Mouse (Mus musculus) heart, embryonic 13.5 days (tissue): ENCODE results near the gene Scyl1. TPM values are rescaled to one million over a fixed set of nuclear protein-coding genes. Genes with fewer than 3 reads are reported as not detected.
A peak's percentile ranks its signal among the peaks of the same experiment; 100 is the strongest.

ENCODE experiments used
- ATAC-seq: fragments of 200-750 bp; cut with Nextera tagmentation; 2 replicates; pipeline ENCODE4 v1.8.0; 2017; ENCODE audit warnings: moderate TSS enrichment; ENCODE audit not compliant: insufficient number of reproducible peaks, low FRiP score, low TSS enrichment; ENCODE audit errors: extremely low read depth
- H3K27ac ChIP-seq: fragments of 300-500 bp; sonication (generic); replicated peaks from 2 replicates; pipeline ENCODE4 v1.5.1; 2015; ENCODE audit warnings: moderate library complexity, mild to moderate bottlenecking, inconsistent platforms
- H3K27me3 ChIP-seq: fragments of 300-500 bp; sonication (generic); replicated peaks from 2 replicates; pipeline ENCODE4 v1.6.1; 2015; ENCODE audit warnings: mild to moderate bottlenecking, inconsistent platforms
- H3K36me3 ChIP-seq: fragments of 300-500 bp; sonication (generic); 2 replicates; pipeline ENCODE4 v1.6.1; 2015; ENCODE audit warnings: mild to moderate bottlenecking, inconsistent platforms
- H3K4me1 ChIP-seq: fragments of 300-500 bp; sonication (generic); 2 replicates; pipeline ENCODE4 v1.6.1; 2015; ENCODE audit warnings: inconsistent platforms
- H3K4me2 ChIP-seq: fragments of 300-500 bp; sonication (generic); 2 replicates; pipeline ENCODE4 v1.6.1; 2015; ENCODE audit warnings: inconsistent platforms, mild to moderate bottlenecking, moderate library complexity
- H3K4me3 ChIP-seq: fragments of 300-500 bp; sonication (generic); 2 replicates; pipeline ENCODE4 v1.5.1; 2015; ENCODE audit warnings: moderate library complexity, mild to moderate bottlenecking, inconsistent platforms
- H3K9ac ChIP-seq: fragments of 300-500 bp; sonication (generic); 2 replicates; pipeline ENCODE4 v1.6.1; 2015; ENCODE audit warnings: inconsistent platforms, mild to moderate bottlenecking, moderate library complexity
- H3K9me3 ChIP-seq: fragments of 300-500 bp; sonication (generic); 2 replicates; pipeline ENCODE4 v1.6.1; 2016; ENCODE audit warnings: inconsistent platforms
- WGBS: fragments of 180-500 bp; shearing (Covaris S2); methylation state at CpG from one replicate; pipeline ENCODE4 v1.1.7; 2015; ENCODE audit warnings: mixed read lengths; 5-methylcytosine and 5-hydroxymethylcytosine counted together
- polyA plus RNA-seq: library from polyadenylated mRNA; unstranded; fragments of >200 nt; fragmentation: Nextera tagmentation; extraction: Ambion mirVana; gene quantifications from 2 replicates; pipeline ENCODE4 v1.2.1, GENCODE M21; 2015

Gene Scyl1
- polyA plus RNA-seq, 1 experiment from 2014 or later, result 55.8 TPM

- peak; percentile 50 for ATAC-seq
- H3K4me2 ChIP-seq, result peak overlapping the region; percentile 98
- H3K36me3 ChIP-seq, result peaks cover 52% of the 10 kb centered on the region
- peak overlapping the region; percentile 98 for H3K27ac ChIP-seq
- H3K4me1 ChIP-seq, result peaks cover 63% of the 10 kb centered on the region
- H3K9me3 ChIP-seq, result no peaks in the 10 kb centered on the region
- no peaks in the 10 kb centered on the region for H3K27me3 ChIP-seq
- peak overlapping the region; percentile 96 for H3K4me3 ChIP-seq
- 22% methylated on average over 7 of the region's 7 CpGs for WGBS
- peak overlapping the region; percentile 98 for H3K9ac ChIP-seq
Observed at GRCm38 (mm10) chr19:5724549-5724941, 46.7 kb downstream of the Scyl1 start.

- no peak for ATAC-seq
- 31% methylated on average over 4 of the region's 4 CpGs for WGBS
- Histone ChIP-seq H3K27me3 (no peaks in the 10 kb centered on the region), H3K4me1 (peaks cover 62% of the 10 kb centered on the region), H3K27ac (peak overlapping the region; percentile 98), H3K9me3 (no peaks in the 10 kb centered on the region), H3K9ac (peak overlapping the region; percentile 98), H3K36me3 (peaks cover 57% of the 10 kb centered on the region), H3K4me3 (peak overlapping the region; percentile 96), H3K4me2 (peak overlapping the region; percentile 98)
Observed at GRCm38 (mm10) chr19:5723934-5724548, 47.2 kb downstream of the Scyl1 start.

DNA sequence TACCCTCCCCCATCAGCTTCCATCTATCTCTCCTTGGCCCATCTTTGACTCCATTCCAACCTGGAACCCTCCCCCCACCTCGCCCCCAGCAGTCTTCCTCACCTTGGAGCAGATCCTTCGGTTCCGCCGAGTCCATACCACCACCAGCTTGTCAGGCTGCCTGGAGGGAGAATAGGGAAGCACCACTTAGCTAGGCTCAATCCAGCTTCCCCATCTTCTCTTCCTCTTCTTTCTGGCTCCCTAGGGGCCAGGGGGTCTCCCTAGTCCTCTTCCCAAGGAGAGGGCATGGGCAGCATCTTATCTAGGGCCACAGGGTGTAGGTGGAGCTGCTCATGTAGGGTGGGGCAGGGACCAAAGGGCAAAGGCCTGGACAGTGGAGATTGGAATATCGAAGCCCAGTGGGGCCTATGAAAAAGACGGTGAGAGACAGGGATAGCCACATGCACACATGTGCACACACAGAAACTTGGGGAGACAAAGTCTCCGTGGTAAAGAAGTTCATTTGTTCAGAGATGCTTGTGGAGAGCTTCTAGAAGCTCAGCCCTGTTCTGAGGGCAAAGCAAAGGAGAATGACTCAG, 48.3 kb downstream of the Scyl1 start:
- Histone ChIP-seq H3K27ac (0 out of 2 replicates have a peak overlapping the region, but pooled peaks have one; percentile 32), H3K36me3 (peaks cover 68% of the 10 kb centered on the region), H3K4me2 (peak overlapping the region; percentile 98), H3K4me3 (peak overlapping the region; percentile 96; the same call in 1 of the 2 replicates), H3K9ac (peak overlapping the region; percentile 98), H3K4me1 (peaks cover 51% of the 10 kb centered on the region), H3K27me3 (no peaks in the 10 kb centered on the region), H3K9me3 (no peaks in the 10 kb centered on the region)
- ATAC-seq, result no peak
- 87% methylated on average over 7 of the region's 7 CpGs for WGBS

- H3K9me3 ChIP-seq, result no peaks in the 10 kb centered on the region
- WGBS, result 88% methylated on average over 6 of the region's 6 CpGs
- H3K36me3 ChIP-seq, result peaks cover 85% of the 10 kb centered on the region
- H3K4me1 ChIP-seq, result peaks cover 50% of the 10 kb centered on the region
- H3K4me3 ChIP-seq, result no peak overlapping the region
- H3K27me3 ChIP-seq, result no peaks in the 10 kb centered on the region
- H3K4me2 ChIP-seq, result no peak overlapping the region
- no peak overlapping the region for H3K27ac ChIP-seq
- H3K9ac ChIP-seq, result no peak overlapping the region
- no peak for ATAC-seq
Observed at GRCm38 (mm10) chr19:5721233-5721632, 50.0 kb downstream of the Scyl1 start.

GRCm38 (mm10) chr19:5716955-5717354, 54.3 kb downstream of the Scyl1 start:
- ATAC-seq, result no peak
- WGBS, result 46% methylated on average over 10 of the region's 10 CpGs
- peaks cover 100% of the 10 kb centered on the region for H3K36me3 ChIP-seq

GRCm38 (mm10) chr19:5715793-5716688, 55.2 kb downstream of the Scyl1 start:
- no peak overlapping the region for H3K4me3 ChIP-seq
- H3K27ac ChIP-seq, result no peak overlapping the region
- H3K9me3 ChIP-seq, result no peaks in the 10 kb centered on the region
- ATAC-seq, result no peak
- H3K4me2 ChIP-seq, result peak overlapping the region; percentile 2; the same call in 1 of the 2 replicates
- 46% methylated on average over 43 of the region's 43 CpGs for WGBS
- H3K27me3 ChIP-seq, result no peaks in the 10 kb centered on the region
- H3K9ac ChIP-seq, result peak overlapping the region; percentile 53
- peaks cover 100% of the 10 kb centered on the region for H3K36me3 ChIP-seq
- H3K4me1 ChIP-seq, result peaks cover 45% of the 10 kb centered on the region

More at GRCm38 (mm10) chr19:5716955-5717354, 54.3 kb downstream of the Scyl1 start:
- Histone ChIP-seq H3K4me3 (no peak overlapping the region), H3K4me1 (peaks cover 45% of the 10 kb centered on the region), H3K4me2 (no peak overlapping the region), H3K9me3 (no peaks in the 10 kb centered on the region), H3K27ac (0 out of 2 replicates have a peak overlapping the region, but pooled peaks have one; percentile 15), H3K9ac (peak overlapping the region; percentile 50; the same call in 1 of the 2 replicates), H3K27me3 (no peaks in the 10 kb centered on the region)

DNA sequence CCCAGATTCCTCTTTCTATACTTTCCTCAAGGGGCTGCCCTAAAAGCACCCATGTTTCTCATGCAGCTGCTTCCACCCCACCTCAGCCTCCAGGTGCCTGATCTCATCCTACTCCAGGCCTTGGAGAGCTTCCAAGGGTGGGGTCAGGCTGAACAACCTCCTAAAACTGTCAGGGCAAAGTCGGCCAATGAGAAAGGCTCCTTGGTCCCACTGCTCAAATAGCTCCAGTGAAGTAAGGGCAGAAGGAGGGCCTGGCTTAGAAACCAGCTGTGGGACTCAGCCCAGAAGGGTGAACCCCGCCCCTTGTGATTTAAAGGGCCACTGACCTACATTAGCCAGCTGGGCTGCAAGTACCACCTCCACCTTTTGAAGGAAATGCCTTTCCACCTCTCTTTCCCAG, 57.5 kb downstream of the Scyl1 start:
- ATAC-seq, result no peak
- Histone ChIP-seq H3K9ac (peak overlapping the region; percentile 53), H3K4me2 (peak overlapping the region; percentile 41), H3K36me3 (peaks cover 99% of the 10 kb centered on the region), H3K9me3 (no peaks in the 10 kb centered on the region), H3K4me3 (peak overlapping the region; percentile 17; the same call in 1 of the 2 replicates), H3K4me1 (peaks cover 45% of the 10 kb centered on the region), H3K27ac (peak overlapping the region; percentile 48), H3K27me3 (no peaks in the 10 kb centered on the region)
- WGBS, result 19% methylated on average over 2 of the region's 2 CpGs

- Histone ChIP-seq H3K27ac (peak overlapping the region; percentile 48), H3K9ac (peak overlapping the region; percentile 53)
Observed at GRCm38 (mm10) chr19:5713255-5713654, 58.0 kb downstream of the Scyl1 start.

DNA sequence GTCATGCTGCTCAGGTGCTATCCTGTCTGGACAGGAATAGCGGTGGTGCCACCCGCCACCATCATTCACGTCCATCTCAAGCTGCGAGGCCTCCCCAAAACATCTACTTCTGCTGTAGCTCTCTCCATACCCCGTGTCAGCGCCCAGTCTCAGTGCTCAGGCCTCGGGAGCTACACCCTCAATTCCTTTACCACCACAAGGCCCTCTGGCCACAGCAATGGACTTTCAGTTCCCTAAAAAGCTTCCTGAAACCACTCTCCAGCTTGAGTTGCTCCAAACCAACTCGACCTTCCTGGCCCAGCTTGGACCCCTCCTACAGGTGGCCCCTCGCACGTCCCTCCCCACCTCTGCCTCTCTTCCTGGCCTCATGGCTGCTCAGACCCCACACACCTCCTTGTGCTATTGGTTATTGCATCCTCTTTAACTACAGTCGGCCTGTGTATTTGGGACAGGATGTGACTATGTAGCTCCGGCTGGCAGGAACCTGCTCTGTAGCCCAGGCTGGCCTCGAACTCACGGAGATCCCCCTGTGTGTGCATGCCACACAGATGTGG, 59.2 kb downstream of the Scyl1 start:
- WGBS, result 93% methylated on average over 14 of the region's 14 CpGs
- no peaks in the 10 kb centered on the region for H3K27me3 ChIP-seq
- no peak overlapping the region for H3K4me3 ChIP-seq
- peaks cover 37% of the 10 kb centered on the region for H3K4me1 ChIP-seq
- no peak for ATAC-seq
- H3K27ac ChIP-seq, result no peak overlapping the region
- peaks cover 99% of the 10 kb centered on the region for H3K36me3 ChIP-seq
- H3K9ac ChIP-seq, result no peak overlapping the region
- no peaks in the 10 kb centered on the region for H3K9me3 ChIP-seq
- H3K4me2 ChIP-seq, result no peak overlapping the region

More at GRCm38 (mm10) chr19:5713255-5713654, 58.0 kb downstream of the Scyl1 start:
- peak overlapping the region; percentile 41 for H3K4me2 ChIP-seq
- no peaks in the 10 kb centered on the region for H3K27me3 ChIP-seq
- H3K9me3 ChIP-seq, result no peaks in the 10 kb centered on the region
- peaks cover 99% of the 10 kb centered on the region for H3K36me3 ChIP-seq
- H3K4me3 ChIP-seq, result peak overlapping the region; percentile 17; the same call in 1 of the 2 replicates
- WGBS, result 62% methylated on average over 5 of the region's 5 CpGs
- ATAC-seq, result no peak
- H3K4me1 ChIP-seq, result peaks cover 45% of the 10 kb centered on the region

DNA sequence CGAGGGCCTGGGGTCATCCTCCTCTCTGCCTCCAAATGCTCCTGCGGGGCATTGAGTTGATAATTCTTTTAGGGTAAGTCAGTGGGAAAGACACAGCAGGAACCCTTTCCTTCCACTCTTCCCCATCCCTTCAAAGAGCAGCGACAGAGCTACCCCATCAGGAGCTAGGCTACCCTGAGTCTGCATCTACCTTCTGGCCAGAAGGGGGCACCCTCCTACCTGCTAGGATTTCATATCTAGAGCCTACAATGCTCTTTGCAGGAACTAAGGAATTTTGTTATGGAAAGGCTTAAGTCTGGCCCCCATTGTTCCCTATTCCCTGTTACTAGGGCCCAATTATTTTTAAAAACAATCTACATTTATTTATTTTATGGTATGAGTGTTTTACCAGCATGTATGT, 60.0 kb downstream of the Scyl1 start:
- Histone ChIP-seq H3K4me3 (no peak overlapping the region), H3K27ac (no peak overlapping the region), H3K4me2 (no peak overlapping the region), H3K9ac (no peak overlapping the region), H3K9me3 (no peaks in the 10 kb centered on the region), H3K36me3 (peaks cover 99% of the 10 kb centered on the region), H3K4me1 (peaks cover 30% of the 10 kb centered on the region), H3K27me3 (no peaks in the 10 kb centered on the region)
- WGBS, result 26% methylated on average over 3 of the region's 3 CpGs
- no peak for ATAC-seq

DNA sequence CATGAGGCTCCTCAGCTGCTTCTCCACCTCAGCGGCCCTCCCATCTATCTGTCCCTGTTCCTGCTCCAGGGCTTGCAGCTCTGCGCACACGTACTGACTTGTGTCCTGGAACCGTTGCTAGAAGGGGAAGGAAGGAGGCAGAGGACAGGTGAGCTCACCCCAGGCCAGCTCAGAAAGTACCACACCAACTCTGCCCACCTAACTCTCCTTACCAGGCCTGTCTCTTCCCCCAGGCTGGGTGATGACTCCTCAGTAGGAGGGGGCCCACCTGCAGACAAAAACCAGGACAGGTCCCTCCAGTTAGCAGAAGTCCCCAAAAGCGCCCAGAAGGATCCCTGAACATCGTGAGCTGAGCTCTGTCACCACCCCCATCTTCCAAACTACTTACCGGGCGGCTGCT, 60.6 kb downstream of the Scyl1 start:
- H3K36me3 ChIP-seq, result peaks cover 99% of the 10 kb centered on the region
- H3K27ac ChIP-seq, result no peak overlapping the region
- H3K27me3 ChIP-seq, result no peaks in the 10 kb centered on the region
- WGBS, result 85% methylated on average over 8 of the region's 8 CpGs
- no peak for ATAC-seq
- H3K9ac ChIP-seq, result no peak overlapping the region
- no peaks in the 10 kb centered on the region for H3K9me3 ChIP-seq
- H3K4me3 ChIP-seq, result no peak overlapping the region
- H3K4me1 ChIP-seq, result peaks cover 29% of the 10 kb centered on the region
- H3K4me2 ChIP-seq, result no peak overlapping the region
